ENCODE assay signal across 9 mouse cellular contexts in genomic region chr2:134786856-134787250, GRCm38 (mm10). TPM values are rescaled to one million over a fixed set of nuclear protein-coding genes. Genes with fewer than 3 reads are reported as not detected.
A peak's percentile ranks its signal among the peaks of the same experiment; 100 is the strongest.
DNase-seq lines count a peak whose midpoint lies in the region; ATAC-seq and TF ChIP-seq lines count a peak whose summit lies in the region.
"Had no signal": no experiment of that assay in that cellular context is flagged by ENCODE, and none has a peak within 500 bp of the region (broad histone marks: within the 10 kb centered on the region; RNA-seq: fewer than 3 reads in every experiment).

No protein-coding gene starts in this region.

- H3K27ac ChIP-seq in kidney, postnatal 0 days = no peak overlapping the region
- H3K27ac ChIP-seq in cortical plate, adult 2 months (ENCODE audit: insufficient read depth, low read length) = peak overlapping the region; percentile 57
- no peak overlapping the region for H3K27ac ChIP-seq in heart, postnatal 0 days (ENCODE audit: low read depth)
- no peak overlapping the region for H3K27ac ChIP-seq in midbrain, embryonic 11.5 days (ENCODE audit: low read depth, low read length)
- H3K27ac ChIP-seq: macrophage had no signal

- no peaks in the 10 kb centered on the region for H3K27me3 ChIP-seq in kidney, postnatal 0 days (ENCODE audit: insufficient read depth, low read length)
- H3K27me3 ChIP-seq in heart, postnatal 0 days (ENCODE audit: control insufficient read depth, insufficient read depth, low read length) = peaks cover 13% of the 10 kb centered on the region
- peaks cover 11% of the 10 kb centered on the region for H3K27me3 ChIP-seq in midbrain, embryonic 11.5 days (ENCODE audit: control insufficient read depth, insufficient read depth, low read length)

- TF ChIP-seq POLR2A in cortical plate, adult 2 months (IDR thresholded peaks at IDR 0.05; ENCODE audit: extremely low read depth, insufficient read depth, low read length) = no peak

- H3K9me3 ChIP-seq in kidney, postnatal 0 days (replicated peaks; ENCODE audit: low read length) = no peaks in the 10 kb centered on the region
- no peaks in the 10 kb centered on the region for H3K9me3 ChIP-seq in heart, postnatal 0 days (replicated peaks; ENCODE audit: control insufficient read depth, low read length)
- H3K9me3 ChIP-seq in midbrain, embryonic 11.5 days (ENCODE audit: control insufficient read depth, low read length) = no peaks in the 10 kb centered on the region

- peak overlapping the region; percentile 94 for H3K4me2 ChIP-seq in kidney, postnatal 0 days (ENCODE audit: low read length)
- peak overlapping the region; percentile 75 for H3K4me2 ChIP-seq in heart, postnatal 0 days (ENCODE audit: low read depth, low read length)
- H3K4me2 ChIP-seq in midbrain, embryonic 11.5 days = peak overlapping the region; percentile 97

- DNase-seq in kidney, postnatal 0 days (ENCODE audit: low spot score) = peak; percentile 25
- no peak for DNase-seq in kidney, postnatal 14 days
- DNase-seq in heart, postnatal 0 days (ENCODE audit: low spot score) = no peak
- peak; percentile 91 for DNase-seq in midbrain, embryonic 11.5 days (ENCODE audit: low spot score, missing footprints)
- DNase-seq in urinary bladder, postnatal 36 days (ENCODE audit: low spot score in 2 of 2) = no peak
- no peak for DNase-seq in c-Kit-positive CD71-positive TER-119-positive erythroid progenitor cells, embryonic 14.5 days (ENCODE audit: low spot score)

- H3K4me1 ChIP-seq in kidney, postnatal 0 days (replicated peaks; ENCODE audit: insufficient read depth, low read length) = no peaks in the 10 kb centered on the region
- H3K4me1 ChIP-seq in cortical plate, adult 2 months (ENCODE audit: control insufficient read depth, insufficient read depth, low read length) = peaks cover 10% of the 10 kb centered on the region
- H3K4me1 ChIP-seq in heart, postnatal 0 days (ENCODE audit: control insufficient read depth, insufficient read depth) = no peaks in the 10 kb centered on the region
- H3K4me1 ChIP-seq in midbrain, embryonic 11.5 days (ENCODE audit: control insufficient read depth, insufficient read depth, low read length) = peaks cover 7% of the 10 kb centered on the region

- no peak for TF ChIP-seq CTCF in kidney, postnatal 0 days (IDR thresholded peaks at IDR 0.05; ENCODE audit: low read depth)
- no peak for TF ChIP-seq CTCF in cortical plate, adult 2 months (IDR thresholded peaks at IDR 0.05; ENCODE audit: extremely low read depth, insufficient read depth, low read length)
- no peak for TF ChIP-seq CTCF in heart, postnatal 0 days (IDR thresholded peaks at IDR 0.05; ENCODE audit: low read depth)

- TF ChIP-seq EP300 in heart, postnatal 0 days (IDR thresholded peaks at IDR 0.05; ENCODE audit: low read depth) = no peak

- WGBS in kidney, postnatal 0 days = 7% methylated on average over 6 of the region's 6 CpGs
- 11% methylated on average over 6 of the region's 6 CpGs for WGBS in heart, postnatal 0 days
- WGBS in midbrain, embryonic 11.5 days = 8% methylated on average over 6 of the region's 6 CpGs

- H3K36me3 ChIP-seq in kidney, postnatal 0 days (ENCODE audit: insufficient read depth, low read length) = no peaks in the 10 kb centered on the region
- H3K36me3 ChIP-seq in heart, postnatal 0 days (replicated peaks; ENCODE audit: control insufficient read depth, insufficient read depth, low read length) = no peaks in the 10 kb centered on the region
- no peaks in the 10 kb centered on the region for H3K36me3 ChIP-seq in midbrain, embryonic 11.5 days (ENCODE audit: control insufficient read depth, insufficient read depth, low read length)

- peak overlapping the region; percentile 75 for H3K4me3 ChIP-seq in kidney, postnatal 0 days (replicated peaks; ENCODE audit: low read depth, low read length)
- H3K4me3 ChIP-seq in cortical plate, adult 2 months (ENCODE audit: insufficient read depth, low read length) = peak overlapping the region; percentile 82
- peak overlapping the region; percentile 65 for H3K4me3 ChIP-seq in heart, postnatal 0 days (ENCODE audit: low read depth, low read length)
- H3K4me3 ChIP-seq in midbrain, embryonic 11.5 days (ENCODE audit: low read depth, low read length) = peak overlapping the region; percentile 63

- ATAC-seq in kidney, postnatal 0 days (replicated peaks; ENCODE audit: low FRiP score, low read depth) = no peak
- no peak; the same call in 1 of the 2 replicates for ATAC-seq in heart, postnatal 0 days (ENCODE audit: insufficient read depth, low read depth)
- ATAC-seq in midbrain, embryonic 11.5 days (ENCODE audit: low FRiP score) = no peak; the same call in 1 of the 2 replicates
- ATAC-seq in monocyte, adult 5-6 weeks (replicated peaks; ENCODE audit: insufficient number of reproducible peaks, low FRiP score, low TSS enrichment, poor library complexity, severe bottlenecking) = no peak

- H3K9ac ChIP-seq in kidney, postnatal 0 days (ENCODE audit: low read depth, low read length) = peak overlapping the region; percentile 74
- H3K9ac ChIP-seq in heart, postnatal 0 days (replicated peaks; ENCODE audit: low read depth, low read length) = peak overlapping the region; percentile 56
- peak overlapping the region; percentile 78; the same call in 1 of the 2 replicates for H3K9ac ChIP-seq in midbrain, embryonic 11.5 days (ENCODE audit: low read length)

RNA-seq across cellular contexts. Expression of gene Plcb1, which starts 1.0 kb away (rescaled TPM):
- 20.8 and 23.1 TPM in 2 replicates for polyA plus RNA-seq in kidney, postnatal 0 days (2015; fragmentation: Nextera tagmentation; extraction: Ambion mirVana)
- 64.5 and 66.5 TPM in 2 replicates for polyA plus RNA-seq in cortical plate, adult 2 months (2012; rRNA removed)
- 3.5 and 11.8 TPM in 2 replicates for total RNA-seq in heart, postnatal 0 days (2014; rRNA removed; ENCODE audit: low replicate concordance)
- polyA plus RNA-seq in heart, postnatal 0 days (2015; fragmentation: Nextera tagmentation; extraction: Ambion mirVana) = 3.4 and 3.5 TPM in 2 replicates
- polyA plus RNA-seq in midbrain, embryonic 11.5 days (2014; fragmentation: Nextera tagmentation; extraction: Ambion mirVana) = 5.9 and 6.1 TPM in 2 replicates
- total RNA-seq in monocyte, adult 5-6 weeks (2017) = 5.5 to 7.3 TPM (median 6.7 TPM) in 3 replicates

Comparison
In these comparisons a context has a peak if more than half of its experiments do, and no peak if none do; other contexts are left out.
1. DNase-seq: peak in kidney, postnatal 0 days (single experiment) and midbrain, embryonic 11.5 days (single experiment); none in kidney, postnatal 14 days (single experiment), heart, postnatal 0 days (single experiment), urinary bladder, postnatal 36 days (0 of 2) and c-Kit-positive CD71-positive TER-119-positive erythroid progenitor cells, embryonic 14.5 days (single experiment).
2. Peak in every context shown above with its lines, with median percentiles within 50 percentile points of each other: H3K4me2 ChIP-seq, H3K4me3 ChIP-seq and H3K9ac ChIP-seq.